Comparison of ENCODE assay signal across 20 mouse cellular contexts in the genomic region with DNA sequence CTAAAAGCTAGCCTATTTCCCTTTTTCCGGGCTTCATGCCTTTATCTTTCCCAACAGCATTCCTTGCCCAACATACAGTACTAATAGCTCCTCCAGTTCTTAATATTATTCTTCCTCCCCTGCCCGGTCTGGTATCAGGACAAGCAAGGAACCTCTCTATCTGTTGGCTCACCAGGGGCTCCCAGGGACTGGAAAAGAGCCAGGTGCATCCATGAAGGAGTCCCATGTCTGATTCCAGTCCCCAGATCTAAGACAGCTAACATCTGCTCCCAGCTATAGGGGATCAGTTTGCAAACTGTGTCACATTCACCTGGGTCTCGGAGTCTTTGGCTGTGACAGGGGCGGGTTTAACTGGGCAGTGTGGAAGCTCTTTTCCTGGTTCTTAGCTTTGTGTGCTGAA.
DNase-seq lines count a peak whose midpoint lies in the region; ATAC-seq lines count a peak whose summit lies in the region.
"Had no signal": no experiment of that assay in that cellular context is flagged by ENCODE, and none has a peak within 500 bp of the region (broad histone marks: within the 10 kb centered on the region; RNA-seq: fewer than 3 reads in every experiment).

No protein-coding gene starts in this region.

- H3K9me3 ChIP-seq in heart, embryonic 15.5 days (replicated peaks): no peaks in the 10 kb centered on the region
- no peaks in the 10 kb centered on the region for H3K9me3 ChIP-seq in embryonic facial prominence, embryonic 10.5 days
- H3K9me3 ChIP-seq in embryonic facial prominence, embryonic 14.5 days (ENCODE audit: control insufficient read depth, low read length): no peaks in the 10 kb centered on the region
- H3K9me3 ChIP-seq in limb, embryonic 13.5 days: no peaks in the 10 kb centered on the region
- H3K9me3 ChIP-seq: heart, embryonic 13.5 days had no signal

- WGBS in heart, embryonic 15.5 days: 53% methylated on average over 4 of the region's 4 CpGs
- WGBS in embryonic facial prominence, embryonic 10.5 days: 72% methylated on average over 4 of the region's 4 CpGs
- WGBS in embryonic facial prominence, embryonic 14.5 days: 56% methylated on average over 4 of the region's 4 CpGs
- WGBS in limb, embryonic 13.5 days: 54% methylated on average over 4 of the region's 4 CpGs

- ATAC-seq in heart, embryonic 15.5 days (replicated peaks; ENCODE audit: insufficient number of reproducible peaks, insufficient read depth, low FRiP score, low read depth): no peak
- no peak for ATAC-seq in embryonic facial prominence, embryonic 14.5 days (ENCODE audit: low read depth)
- ATAC-seq in limb, embryonic 13.5 days (ENCODE audit: low FRiP score, low read depth): no peak
- no peak for ATAC-seq in activated CD4-positive, CD25-positive, alpha-beta regulatory T cell, adult 4 months
- ATAC-seq: Patski had no signal

- no peak for DNase-seq in heart, adult 11 months
- DNase-seq in embryonic facial prominence, embryonic 10.5 days (ENCODE audit: low spot score): no peak
- no peak for DNase-seq in embryonic facial prominence, embryonic 14.5 days (ENCODE audit: low spot score)
- no peak for DNase-seq in testis, postnatal 14 days (ENCODE audit: low spot score)
- DNase-seq: adrenal gland, postnatal 36 days; cerebellum, adult 2 months; heart, postnatal 4 days; kidney, adult 11 months; kidney, postnatal 14 days; thymus, adult 18-20 months had no signal

- H3K4me1 ChIP-seq in heart, embryonic 15.5 days (replicated peaks): peaks cover 16% of the 10 kb centered on the region
- peaks cover 49% of the 10 kb centered on the region for H3K4me1 ChIP-seq in embryonic facial prominence, embryonic 10.5 days
- H3K4me1 ChIP-seq in embryonic facial prominence, embryonic 14.5 days (ENCODE audit: control insufficient read depth, insufficient read depth, low read length): peaks cover 34% of the 10 kb centered on the region
- H3K4me1 ChIP-seq in limb, embryonic 13.5 days: peaks cover 39% of the 10 kb centered on the region

- H3K9ac ChIP-seq in heart, embryonic 15.5 days: no peak overlapping the region
- no peak overlapping the region for H3K9ac ChIP-seq in embryonic facial prominence, embryonic 14.5 days (ENCODE audit: low read depth, low read length)
- no peak overlapping the region for H3K9ac ChIP-seq in limb, embryonic 13.5 days
- H3K9ac ChIP-seq: heart, embryonic 13.5 days; lung, embryonic 14.5 days had no signal

- no peak overlapping the region for H3K4me3 ChIP-seq in heart, embryonic 15.5 days
- H3K4me3 ChIP-seq in embryonic facial prominence, embryonic 10.5 days: no peak overlapping the region
- H3K4me3 ChIP-seq in embryonic facial prominence, embryonic 14.5 days (ENCODE audit: low read depth, low read length): no peak overlapping the region
- no peak overlapping the region for H3K4me3 ChIP-seq in limb, embryonic 13.5 days
- H3K4me3 ChIP-seq: heart, embryonic 13.5 days; left cerebral cortex, adult 2 months had no signal

- no peaks in the 10 kb centered on the region for H3K27me3 ChIP-seq in heart, embryonic 15.5 days
- H3K27me3 ChIP-seq in embryonic facial prominence, embryonic 10.5 days (replicated peaks; ENCODE audit: low read depth, poor library complexity, severe bottlenecking): no peaks in the 10 kb centered on the region
- H3K27me3 ChIP-seq in embryonic facial prominence, embryonic 14.5 days (replicated peaks; ENCODE audit: control insufficient read depth, insufficient read depth, low read length): no peaks in the 10 kb centered on the region
- H3K27me3 ChIP-seq in limb, embryonic 13.5 days: no peaks in the 10 kb centered on the region
- H3K27me3 ChIP-seq: heart, embryonic 13.5 days; Patski had no signal

- H3K4me2 ChIP-seq in heart, embryonic 15.5 days: no peak overlapping the region
- no peak overlapping the region for H3K4me2 ChIP-seq in embryonic facial prominence, embryonic 14.5 days (ENCODE audit: low read depth, low read length)
- no peak overlapping the region for H3K4me2 ChIP-seq in limb, embryonic 13.5 days (replicated peaks)
- H3K4me2 ChIP-seq: liver, embryonic 11.5 days; lung, embryonic 14.5 days; midbrain, embryonic 11.5 days had no signal

- no peaks in the 10 kb centered on the region for H3K36me3 ChIP-seq in heart, embryonic 15.5 days
- no peaks in the 10 kb centered on the region for H3K36me3 ChIP-seq in embryonic facial prominence, embryonic 10.5 days (replicated peaks)
- no peaks in the 10 kb centered on the region for H3K36me3 ChIP-seq in embryonic facial prominence, embryonic 14.5 days (ENCODE audit: control insufficient read depth, insufficient read depth, low read length)
- H3K36me3 ChIP-seq in limb, embryonic 13.5 days: no peaks in the 10 kb centered on the region
- H3K36me3 ChIP-seq: heart, embryonic 13.5 days had no signal

- 0 out of 2 replicates have a peak overlapping the region, but pooled peaks have one; percentile 9 for H3K27ac ChIP-seq in heart, embryonic 15.5 days
- H3K27ac ChIP-seq in embryonic facial prominence, embryonic 10.5 days (replicated peaks): 0 out of 2 replicates have a peak overlapping the region, but pooled peaks have one; percentile 15
- H3K27ac ChIP-seq in embryonic facial prominence, embryonic 14.5 days (replicated peaks; ENCODE audit: low read depth, low read length): peak overlapping the region; percentile 28; the same call in 1 of the 2 replicates
- peak overlapping the region; percentile 48; the same call in 1 of the 2 replicates for H3K27ac ChIP-seq in limb, embryonic 13.5 days
- H3K27ac ChIP-seq: heart, embryonic 13.5 days; left cerebral cortex, adult 2 months; macrophage had no signal
